Mouse (Mus musculus) kidney, postnatal 10 days (tissue): ENCODE data around the gene Lrrc26.
A peak's percentile ranks its signal among the peaks of the same experiment; 100 is the strongest.

Experiments used
- DNase-seq: peaks from one replicate; pipeline ENCODE4 v3.0.0; 2021; ENCODE audit warnings: mixed read lengths

The Lrrc26 gene

DNA sequence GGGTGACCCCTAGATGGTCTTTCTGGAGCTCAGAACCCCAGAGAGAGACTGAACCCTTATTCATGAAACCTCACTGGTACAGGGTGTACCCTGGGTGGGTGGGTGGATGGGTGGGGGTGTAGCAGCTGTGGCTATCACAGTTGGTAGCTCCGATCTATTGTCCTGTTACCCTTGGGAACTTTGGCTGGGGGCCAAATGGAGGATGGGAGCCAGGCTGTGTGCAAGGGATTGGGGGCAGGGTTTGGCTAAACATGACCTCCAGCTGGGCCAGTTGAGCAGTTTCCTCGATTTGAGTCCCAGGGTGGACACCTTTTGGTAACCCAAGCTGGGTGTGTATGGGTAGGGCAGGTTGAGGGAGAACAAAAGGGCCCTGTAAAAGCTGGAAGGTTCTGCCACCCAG is 23.0 kb upstream of the Lrrc26 start:
- peak; percentile 75 for DNase-seq

DNA sequence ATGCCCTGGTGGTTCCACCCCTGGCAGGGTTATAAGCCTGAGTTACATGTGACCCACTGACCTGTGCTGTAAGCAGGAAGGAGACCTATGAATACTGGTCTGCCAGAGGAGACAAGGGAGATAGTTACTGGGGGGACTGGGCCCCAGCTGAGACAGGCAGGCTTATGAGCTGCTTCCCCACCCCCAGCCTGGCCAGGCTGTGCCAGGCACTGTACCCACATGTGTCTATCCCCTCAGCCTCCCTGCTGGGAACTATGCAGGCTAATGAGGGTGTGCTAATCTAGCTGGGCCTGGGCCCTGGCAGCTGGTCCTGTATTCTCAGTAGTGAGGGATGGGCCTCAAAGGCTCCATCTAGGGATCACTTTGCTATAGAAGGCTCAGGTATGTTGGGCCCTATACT is 22.5 kb upstream of the Lrrc26 start:
- DNase-seq = no peak

DNA sequence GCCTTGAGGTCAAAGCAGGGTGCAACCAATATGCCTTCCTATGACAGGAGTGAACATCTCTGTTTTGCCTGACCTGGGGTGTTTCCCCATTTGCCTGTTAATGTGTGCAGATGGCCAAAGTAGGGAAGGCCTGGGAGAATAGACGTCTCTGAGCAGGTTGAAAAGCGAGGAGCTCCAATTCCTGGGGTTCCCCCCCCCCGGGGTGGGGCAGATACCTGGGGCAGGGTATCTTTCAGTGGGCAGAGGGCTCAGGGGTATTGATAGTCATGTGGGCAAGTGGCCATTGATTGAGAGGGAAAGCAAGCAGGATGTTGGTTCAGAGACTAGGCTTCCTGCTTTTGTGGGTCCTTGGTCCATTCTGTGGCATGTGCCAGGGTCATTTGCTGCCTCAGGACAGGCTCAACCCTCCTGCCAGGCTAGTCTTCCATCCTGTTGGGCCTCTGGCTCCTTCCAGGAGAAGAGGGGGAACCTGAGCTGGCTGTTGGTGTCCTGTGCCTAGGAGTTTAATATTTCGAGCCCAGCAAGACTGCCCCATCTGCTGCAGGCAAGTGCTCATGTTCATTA is 21.9 kb upstream of the Lrrc26 start:
- no peak for DNase-seq

DNA sequence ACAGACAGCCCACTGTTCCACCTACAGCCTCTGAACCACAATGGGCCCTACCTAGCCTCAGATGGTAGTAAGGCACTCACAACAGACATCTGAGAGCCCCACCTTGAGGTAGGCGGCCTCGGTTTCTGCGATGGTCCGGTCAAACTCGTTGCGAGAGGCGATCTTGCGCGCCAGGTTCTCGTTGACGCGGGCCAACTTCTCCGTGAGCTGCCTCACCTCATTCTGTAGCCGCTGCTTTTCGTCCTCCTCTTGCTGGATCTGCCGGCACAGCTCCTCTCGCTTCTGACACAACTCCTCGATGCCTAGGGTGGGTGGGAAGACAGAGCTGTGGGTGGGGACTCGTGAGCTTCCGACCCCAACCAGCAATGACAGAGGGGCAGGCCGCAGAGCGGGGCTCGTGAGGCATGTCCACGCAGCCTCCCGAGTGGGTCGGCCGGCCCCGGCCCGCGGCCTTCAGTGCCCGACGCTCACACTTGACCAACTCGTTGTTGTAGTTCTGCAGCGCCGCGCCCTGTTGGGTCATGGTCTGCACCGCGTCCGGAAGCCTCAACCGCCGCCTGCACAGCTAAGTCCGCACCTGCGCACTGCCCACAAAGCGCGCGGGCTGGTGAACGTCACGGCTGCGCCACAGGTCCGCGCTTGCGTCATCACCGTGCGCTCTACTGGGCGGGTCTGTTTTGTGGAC is 17.7 kb upstream of the Lrrc26 start, which contains the start of the genes Ssna1 and Anapc2:
Ssna1 (minus strand) TSS at position 612 of the 685 bp plus-strand sequence.
Anapc2 (plus strand) TSS at position 652 of the 685 bp plus-strand sequence.
- peak; percentile 99 for DNase-seq

DNA sequence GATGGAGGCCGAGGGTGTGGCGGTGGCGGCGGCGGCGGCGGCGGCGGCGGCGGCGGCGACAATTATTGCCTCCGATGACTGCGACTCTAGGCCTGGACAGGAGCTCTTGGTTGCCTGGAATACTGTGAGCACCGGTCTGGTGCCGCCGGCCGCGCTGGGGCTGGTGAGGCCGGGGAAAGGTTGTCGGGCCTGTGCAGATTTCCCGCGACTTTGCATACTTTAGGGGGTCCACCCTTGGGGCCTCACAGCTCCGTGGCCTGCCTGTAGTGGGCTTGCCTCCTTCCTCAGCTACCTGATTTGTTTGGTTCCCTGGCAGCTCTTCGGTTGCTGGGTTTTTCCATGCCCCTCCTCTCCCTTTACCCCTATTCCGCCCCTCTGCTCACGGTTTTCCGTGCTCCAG is 17.2 kb upstream of the Lrrc26 start:
- no peak for DNase-seq

DNA sequence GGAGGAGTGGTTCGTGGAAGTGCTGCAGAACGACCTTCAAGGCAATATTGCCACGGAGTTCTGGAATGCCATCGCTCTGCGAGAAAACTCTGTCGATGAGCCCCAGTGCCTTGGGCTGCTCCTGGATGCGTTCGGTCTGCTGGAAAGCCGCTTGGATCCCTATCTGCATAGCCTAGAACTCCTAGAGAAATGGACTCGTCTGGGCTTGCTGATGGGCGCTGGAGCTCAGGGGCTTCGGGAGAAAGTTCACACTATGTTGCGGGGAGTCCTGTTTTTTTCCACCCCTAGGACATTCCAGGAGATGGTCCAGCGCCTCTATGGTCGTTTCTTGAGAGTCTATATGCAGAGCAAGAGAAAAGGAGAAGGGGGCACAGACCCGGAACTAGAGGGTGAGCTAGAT is 16.7 kb upstream of the Lrrc26 start:
- no peak for DNase-seq

DNA sequence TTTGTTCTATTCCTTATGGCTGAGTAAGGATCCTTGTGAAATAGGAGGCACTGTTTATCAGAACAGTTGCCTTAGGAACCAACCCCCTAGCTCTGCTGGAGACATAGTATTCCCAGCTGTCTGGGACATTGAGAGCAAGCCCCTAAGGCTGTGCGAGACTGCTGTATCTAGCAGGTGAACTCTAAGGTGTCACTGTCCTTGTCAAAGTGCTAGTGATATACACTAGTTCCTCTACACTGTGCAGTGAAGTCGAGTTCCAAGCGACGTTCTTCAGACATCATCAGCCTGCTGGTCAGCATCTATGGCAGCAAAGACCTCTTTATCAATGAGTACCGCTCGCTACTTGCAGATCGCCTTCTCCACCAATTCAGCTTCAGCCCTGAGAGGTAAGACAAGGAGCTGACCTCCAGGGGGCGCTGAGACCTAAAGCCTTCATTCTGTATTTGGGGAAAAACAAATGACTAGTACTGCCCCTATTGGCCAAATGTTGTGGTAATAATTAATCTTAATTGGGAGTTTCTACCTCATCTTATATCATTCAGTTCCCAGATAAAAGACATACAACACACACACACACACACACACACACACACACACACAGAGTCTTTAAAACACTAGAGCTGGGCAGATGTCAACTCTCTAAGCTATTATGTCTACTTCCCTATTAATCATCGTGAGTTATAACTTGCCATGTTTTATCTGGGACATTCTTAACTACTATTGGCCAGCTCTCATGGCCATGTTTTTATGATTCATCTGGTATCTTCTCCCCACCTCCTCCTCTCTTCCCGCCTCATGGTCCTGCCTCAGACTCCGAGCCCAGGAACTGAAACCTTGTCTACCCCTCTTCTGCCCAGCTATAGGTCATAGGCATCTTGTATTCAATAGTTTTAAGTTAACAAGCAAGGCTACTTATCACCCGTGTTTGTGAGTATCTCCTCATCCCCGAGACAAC is 10.5 kb upstream of the Lrrc26 start:
- DNase-seq = peak; percentile 91

DNA sequence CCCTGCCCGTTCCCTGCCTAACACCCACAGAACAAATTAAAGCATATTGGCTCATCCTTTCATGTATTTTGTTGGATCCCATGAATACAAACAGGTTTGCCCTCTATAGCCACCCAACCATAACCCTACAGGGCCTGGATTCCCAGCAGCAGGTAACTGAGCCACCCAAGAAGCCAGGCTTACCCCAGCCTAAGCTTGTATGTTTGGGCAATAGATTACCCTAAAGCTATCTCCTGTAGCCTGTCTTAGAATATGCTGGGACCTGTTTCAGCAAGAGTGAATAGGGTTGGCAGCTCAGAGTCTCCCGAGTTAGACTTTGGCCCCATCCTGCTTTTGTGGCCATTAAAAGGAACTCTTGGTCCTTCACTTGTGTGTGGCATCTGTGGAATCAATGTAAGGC is 4.2 kb upstream of the Lrrc26 start:
- DNase-seq = no peak

DNA sequence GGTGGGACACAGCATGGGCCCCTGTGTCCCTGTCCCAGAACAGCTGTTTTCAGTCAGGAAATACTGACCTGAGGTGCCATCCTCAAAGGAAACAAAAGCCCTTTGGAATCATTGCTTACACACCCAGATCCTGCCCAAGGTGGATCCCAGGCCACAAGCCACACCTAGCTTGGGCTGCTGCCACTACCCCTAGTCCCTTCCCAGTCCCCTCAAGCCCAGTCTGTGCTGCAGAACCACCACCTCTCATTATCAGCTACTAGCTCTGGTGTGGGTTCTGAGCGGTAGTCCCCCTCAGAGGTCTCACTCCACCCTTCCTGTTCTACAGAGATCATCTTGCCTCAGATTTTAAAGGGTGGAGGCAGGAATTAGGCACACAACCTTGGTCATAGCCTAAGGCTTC is 3.4 kb upstream of the Lrrc26 start:
- no peak for DNase-seq

DNA sequence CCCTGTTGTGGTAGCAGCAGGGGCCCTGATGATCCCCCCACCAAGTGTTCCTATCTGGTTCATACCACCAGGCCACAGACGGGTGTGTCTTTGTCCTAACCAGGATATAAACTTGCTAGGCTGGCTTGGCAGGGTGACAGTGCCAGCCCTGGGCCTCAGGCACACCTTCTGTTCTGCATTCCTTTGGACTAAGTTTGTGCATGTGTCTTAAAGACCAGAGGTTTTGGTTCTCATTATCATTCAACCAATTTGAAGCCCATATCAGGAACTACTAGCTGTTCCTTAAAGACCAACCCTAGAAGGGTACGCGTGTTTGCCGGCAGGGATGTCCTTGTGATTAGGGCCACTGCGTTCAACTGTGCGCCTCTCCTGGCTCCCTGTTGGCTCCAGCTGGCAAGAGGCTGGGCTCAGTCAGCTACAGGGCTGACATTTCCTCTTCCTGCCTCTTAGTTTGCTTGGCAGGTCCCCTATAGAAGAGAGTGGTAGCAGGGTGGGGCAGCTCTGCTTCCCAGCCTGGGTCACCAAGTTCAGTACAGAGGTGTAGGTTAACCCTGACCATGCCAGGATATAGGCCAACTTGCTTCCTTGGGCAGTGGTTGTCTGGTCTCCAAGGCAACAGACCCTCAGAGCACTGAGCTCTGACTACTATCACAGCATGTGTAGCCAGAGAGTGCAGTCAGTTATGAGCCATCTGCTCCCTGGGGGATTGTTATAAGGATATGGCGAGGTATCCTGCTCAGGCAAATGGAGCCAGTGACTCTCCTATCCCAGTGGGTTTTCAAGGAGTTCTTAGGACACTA is 2.7 kb upstream of the Lrrc26 start:
- DNase-seq = peak; percentile 53

DNA sequence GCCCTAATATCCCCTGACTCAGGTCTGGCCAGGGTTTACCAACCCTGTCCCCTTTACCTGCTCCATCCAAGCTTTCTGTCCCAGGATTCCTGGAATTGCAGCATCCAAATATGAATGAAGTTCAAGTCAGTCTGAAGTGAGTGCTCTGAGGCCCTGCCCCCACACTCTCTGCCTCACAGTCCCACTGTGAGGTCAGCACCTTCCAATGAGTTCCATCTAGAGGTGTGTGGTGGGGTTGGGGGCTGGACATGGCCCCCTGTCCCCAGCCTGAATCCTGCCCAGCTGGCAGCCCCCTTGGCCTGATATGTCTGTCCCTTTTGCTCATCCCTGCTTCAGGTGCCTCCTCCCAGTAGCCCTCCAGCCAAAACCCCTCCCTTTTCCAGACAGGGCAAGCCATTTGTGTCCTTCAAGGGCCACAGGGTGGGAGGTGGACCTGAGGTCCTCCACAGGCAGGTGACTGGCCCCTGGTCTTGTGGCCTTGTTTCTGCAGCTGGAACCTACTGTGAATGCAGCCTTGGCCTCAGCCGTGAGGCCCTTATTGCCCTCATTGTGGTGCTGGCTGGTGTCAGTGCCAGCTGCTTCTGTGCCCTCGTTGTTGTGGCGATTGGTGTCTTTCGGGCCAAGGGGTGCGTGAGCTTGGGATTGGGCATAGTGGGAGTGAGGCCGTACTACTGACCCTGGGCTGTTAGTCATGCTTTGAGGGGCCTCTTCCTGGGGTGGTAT is 1.6 kb upstream of the Lrrc26 start, which contains the start of gene Tmem210:
Tmem210 (plus strand) TSS at position 219 of the 723 bp plus-strand sequence.
- no peak for DNase-seq

DNA sequence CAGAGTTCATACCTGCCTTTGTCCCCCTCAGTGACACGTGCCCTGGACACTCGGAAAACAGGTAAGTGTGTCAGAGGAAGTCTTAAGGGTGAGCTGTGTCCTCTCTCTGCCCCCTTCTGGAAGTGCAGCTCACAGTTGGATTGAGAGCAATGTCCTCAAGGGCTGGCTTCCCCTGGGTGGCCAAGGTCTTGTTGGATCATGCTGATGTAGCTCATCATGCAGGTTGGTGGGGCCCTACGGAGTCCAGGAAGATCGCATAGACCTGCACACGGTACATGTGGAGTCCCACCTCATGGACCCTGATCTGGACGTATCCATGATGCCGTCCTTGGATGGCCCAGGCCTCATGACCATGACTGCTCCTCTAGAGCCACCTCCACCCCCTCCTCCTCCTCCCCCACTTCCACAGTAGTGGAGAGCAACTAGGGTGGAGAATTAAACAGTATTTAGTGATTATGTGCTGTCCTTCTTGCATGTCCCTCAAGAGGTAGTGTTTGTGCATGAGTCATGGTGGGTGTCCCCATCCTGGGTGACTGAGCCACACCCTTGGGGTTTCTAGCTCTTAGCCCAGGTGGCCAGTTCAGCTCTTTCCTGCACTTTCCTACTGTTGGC is 875 bp upstream of the Lrrc26 start:
- no peak for DNase-seq

DNA sequence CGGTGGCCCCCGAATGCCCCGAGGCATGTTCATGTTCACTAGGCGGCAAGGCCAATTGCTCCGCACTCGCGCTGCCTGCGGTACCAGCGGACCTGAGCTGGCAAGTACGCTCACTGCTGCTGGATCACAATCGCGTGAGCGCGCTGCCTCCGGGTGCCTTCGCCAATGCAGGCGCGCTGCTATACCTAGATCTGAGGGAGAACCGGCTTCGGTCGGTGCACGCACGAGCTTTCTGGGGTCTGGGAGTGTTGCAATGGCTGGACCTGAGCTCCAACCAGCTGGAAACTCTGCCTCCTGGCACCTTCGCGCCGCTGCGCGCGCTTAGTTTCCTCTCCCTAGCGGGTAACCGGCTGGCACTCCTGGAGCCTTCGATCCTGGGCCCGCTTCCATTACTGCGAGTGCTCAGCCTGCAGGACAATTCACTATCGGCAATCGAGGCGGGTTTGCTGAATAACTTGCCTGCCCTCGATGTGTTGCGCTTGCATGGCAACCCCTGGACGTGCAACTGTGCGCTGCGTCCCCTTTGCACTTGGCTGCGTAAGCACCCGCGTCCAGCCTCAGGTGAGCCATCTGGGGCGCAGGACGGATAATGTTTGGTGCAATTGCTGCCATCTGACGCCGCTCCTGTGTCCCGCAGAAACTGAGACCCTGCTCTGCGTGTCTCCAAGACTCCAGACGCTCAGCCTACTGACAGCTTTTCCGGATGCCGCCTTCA is 543 bp downstream of the Lrrc26 start:
- DNase-seq = peak; percentile 46

DNA sequence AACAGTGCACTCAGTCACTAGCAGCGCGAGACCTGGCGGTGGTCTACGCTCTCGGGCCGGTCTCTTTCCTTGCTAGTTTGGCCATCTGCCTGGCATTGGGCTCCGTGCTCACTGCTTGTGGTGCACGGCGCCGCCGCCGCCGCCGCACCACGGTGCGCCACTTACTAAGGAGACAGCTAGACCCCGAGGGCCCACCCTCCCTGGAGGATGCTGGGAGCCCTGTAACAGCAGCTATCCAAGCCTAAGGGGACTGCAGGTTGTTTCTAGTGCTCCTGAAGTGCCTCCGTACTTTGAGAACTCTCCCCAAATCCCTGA is 1.1 kb downstream of the Lrrc26 start:
- DNase-seq = peak; percentile 43

DNA sequence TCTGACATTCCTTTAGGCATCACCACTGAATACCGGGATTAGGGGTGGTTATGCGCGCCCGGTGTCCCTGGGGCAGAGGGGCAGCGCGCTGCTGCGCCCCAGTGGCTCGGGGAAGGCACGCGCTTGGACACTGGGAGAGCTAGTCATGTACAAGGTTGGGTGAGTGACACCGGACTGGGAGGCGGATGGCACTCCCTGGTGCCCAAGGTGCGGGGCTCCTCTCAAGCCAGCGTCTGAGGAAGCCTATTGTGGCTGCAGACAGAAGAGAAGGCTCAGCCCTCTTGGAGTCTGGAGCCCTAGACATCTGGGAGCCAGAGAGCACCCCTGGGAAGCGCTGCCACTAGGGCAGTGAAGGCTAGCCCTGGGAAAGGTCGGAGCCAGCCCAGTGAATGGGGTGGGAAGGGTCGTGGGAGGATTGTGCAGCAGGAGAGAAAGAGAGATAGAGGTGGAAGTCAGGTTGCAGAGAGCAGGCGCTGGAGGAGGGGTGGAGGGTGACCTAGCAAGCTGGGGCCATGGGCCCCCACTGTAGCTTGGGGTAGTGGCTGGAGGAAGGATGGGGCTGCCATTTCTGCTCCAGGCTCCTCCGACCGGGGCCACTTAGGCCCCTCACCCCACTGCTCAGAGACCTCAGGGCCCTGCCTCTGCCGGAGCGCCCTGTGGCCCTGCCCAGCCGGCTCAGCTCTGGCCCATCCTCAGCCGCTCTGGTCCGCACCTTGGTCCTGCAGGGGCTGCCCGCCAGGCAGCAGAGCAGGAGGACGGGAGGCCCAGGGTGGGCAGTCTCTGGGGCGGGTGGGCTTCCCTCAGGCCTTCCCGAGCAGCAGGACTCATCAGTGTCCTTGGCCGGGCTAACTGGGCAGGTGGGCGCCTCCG is 1.7 kb downstream of the Lrrc26 start:
- DNase-seq = peak; percentile 36

DNA sequence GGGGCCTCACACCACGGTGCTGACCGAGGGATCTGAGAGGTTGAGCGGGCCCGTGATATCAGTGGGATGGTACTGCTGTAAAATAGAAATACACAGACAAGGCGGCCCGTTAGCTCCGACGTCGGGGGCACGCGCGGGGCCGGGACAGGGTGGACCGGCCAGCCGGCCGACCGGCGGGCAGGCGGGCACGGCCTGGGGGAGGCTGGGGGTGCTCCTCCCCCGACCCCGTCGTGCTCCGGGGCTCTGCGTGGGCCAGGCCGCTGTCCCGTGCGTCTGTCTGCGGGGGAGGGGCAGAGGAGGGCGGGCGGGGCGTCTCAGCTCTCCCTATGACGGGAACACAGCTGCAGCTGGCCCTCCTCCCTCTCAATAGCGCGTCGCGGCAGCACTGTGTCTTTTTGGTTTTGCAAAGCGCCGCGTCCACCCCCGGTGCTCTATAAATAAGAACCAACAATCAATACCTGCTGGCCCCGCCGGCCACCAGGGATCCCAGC is 2.4 kb downstream of the Lrrc26 start:
- DNase-seq = peak; percentile 50

DNA sequence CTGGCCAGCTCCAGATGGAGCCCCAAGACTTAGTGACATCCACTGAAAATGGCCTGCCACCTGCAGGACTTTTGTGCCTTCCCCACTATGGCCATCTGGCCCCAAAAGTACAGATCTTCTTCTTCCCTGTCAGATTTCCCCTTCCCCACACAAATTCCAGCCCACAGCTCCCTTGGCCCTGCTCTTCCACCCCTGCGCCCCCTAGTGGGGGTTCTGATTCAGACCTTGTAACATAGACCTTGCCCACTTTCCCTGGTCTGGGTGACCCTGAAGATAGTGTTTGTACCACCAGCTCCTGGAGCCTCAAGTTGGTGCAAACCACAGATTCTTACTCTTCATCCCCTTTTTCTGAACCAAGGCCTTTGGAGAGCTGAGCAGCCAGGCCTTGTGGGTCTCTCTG is 3.1 kb downstream of the Lrrc26 start:
- peak; percentile 89 for DNase-seq

DNA sequence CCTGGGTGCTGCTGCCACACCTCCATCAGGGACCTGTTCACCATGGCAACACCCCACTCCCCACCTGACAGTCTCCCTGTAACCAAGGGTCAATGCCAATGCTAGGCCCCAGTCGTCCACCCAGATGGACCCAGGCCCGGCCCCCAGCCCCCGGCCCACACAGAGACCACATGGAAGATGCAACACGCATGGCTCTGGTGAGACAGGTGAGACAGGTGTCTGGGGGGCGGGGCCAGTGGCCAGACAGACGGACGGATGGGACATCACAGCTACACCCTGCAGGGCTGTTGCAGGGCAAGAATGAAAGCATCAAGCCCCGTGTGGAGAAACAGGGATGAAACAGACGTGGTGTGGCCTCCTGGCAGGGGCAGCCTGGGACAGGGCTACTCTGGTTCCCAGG is 4.0 kb downstream of the Lrrc26 start:
- DNase-seq = no peak

DNA sequence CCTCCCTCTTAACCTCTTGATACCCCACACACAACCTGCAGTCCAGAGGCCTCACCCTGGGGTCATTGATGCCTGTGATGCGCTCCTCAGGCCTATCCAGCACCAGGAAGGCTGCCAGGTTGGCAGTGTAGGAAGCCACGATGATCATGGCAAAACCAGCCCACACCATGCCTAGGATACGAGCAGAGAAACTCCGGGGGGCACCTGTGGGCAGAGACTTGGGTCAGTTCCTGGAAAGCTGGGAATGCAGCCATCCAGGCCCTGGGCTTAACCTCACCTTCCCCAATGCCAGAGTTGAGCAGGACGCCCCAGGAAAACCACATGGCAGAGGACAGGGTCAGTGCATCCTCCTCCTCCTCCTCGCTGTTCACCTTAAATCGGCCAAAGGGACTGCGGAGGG is 7.4 kb downstream of the Lrrc26 start:
- DNase-seq = no peak

DNA sequence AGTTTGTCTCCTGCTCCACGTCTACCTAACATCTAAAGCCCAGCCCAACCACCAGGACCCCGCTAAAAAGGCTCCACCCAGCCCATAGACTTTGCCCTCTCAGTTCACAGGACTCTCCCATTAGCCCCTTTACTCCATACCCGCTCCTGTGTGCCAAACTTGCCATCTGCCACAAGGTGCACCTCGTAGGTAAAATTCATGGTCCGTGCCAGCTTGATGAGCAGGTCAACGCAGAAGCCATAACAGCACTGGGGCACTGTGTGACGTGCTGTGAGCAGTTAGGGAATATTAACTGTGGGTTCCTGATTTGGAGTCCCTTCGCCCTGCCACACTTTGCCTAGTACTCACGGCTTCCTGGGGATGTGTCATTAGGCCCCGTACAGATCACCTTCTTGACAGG is 8.3 kb downstream of the Lrrc26 start:
- no peak for DNase-seq
